Mouse (Mus musculus) embryonic facial prominence, embryonic 12.5 days (tissue): ENCODE data around the gene Wdfy3. TPM values are rescaled to one million over a fixed set of nuclear protein-coding genes. Genes with fewer than 3 reads are reported as not detected.

Source experiments
- ATAC-seq: fragments of 200-750 bp; cut with Nextera tagmentation; 2 replicates; pipeline ENCODE4 v1.8.0; 2017; ENCODE audit not compliant: insufficient number of reproducible peaks, insufficient read depth, low FRiP score, low TSS enrichment
- H3K27ac ChIP-seq: fragments of 300-500 bp; sonication (generic); 2 replicates; pipeline ENCODE4 v1.5.1; 2016; ENCODE audit warnings: mild to moderate bottlenecking
- H3K27me3 ChIP-seq: fragments of 300-500 bp; sonication (generic); 2 replicates; pipeline ENCODE4 v1.6.1; 2016; ENCODE audit warnings: mild to moderate bottlenecking, moderate library complexity
- H3K36me3 ChIP-seq: fragments of 300-500 bp; sonication (generic); 2 replicates; pipeline ENCODE4 v1.6.1; 2016; ENCODE audit warnings: mild to moderate bottlenecking
- H3K4me1 ChIP-seq: fragments of 300-500 bp; sonication (generic); 2 replicates; pipeline ENCODE4 v1.6.1; 2016
- H3K4me2 ChIP-seq: fragments of 300-500 bp; sonication (generic); replicated peaks from 2 replicates; pipeline ENCODE4 v1.6.1; 2016; ENCODE audit warnings: mild to moderate bottlenecking, moderate library complexity
- H3K4me3 ChIP-seq: fragments of 300-500 bp; sonication (generic); 2 replicates; pipeline ENCODE4 v1.5.1; 2016; ENCODE audit warnings: mild to moderate bottlenecking
- H3K9ac ChIP-seq: fragments of 300-500 bp; sonication (generic); 2 replicates; pipeline ENCODE4 v1.6.1; 2016; ENCODE audit warnings: mild to moderate bottlenecking, moderate library complexity
- H3K9me3 ChIP-seq: fragments of 300-500 bp; sonication (generic); 2 replicates; pipeline ENCODE4 v1.6.1; 2016; ENCODE audit warnings: mild to moderate bottlenecking, moderate library complexity
- WGBS: fragments of 180-500 bp; shearing (Covaris S2); methylation state at CpG from one replicate; pipeline ENCODE4 v1.1.7; 2016; 5-methylcytosine and 5-hydroxymethylcytosine counted together
- polyA plus RNA-seq: library from polyadenylated mRNA; unstranded; fragments of >200 nt; fragmentation: Nextera tagmentation; extraction: Ambion mirVana; gene quantifications from 2 replicates; pipeline ENCODE4 v1.2.1, GENCODE M21; 2016

The Wdfy3 gene
- polyA plus RNA-seq, 1 experiment from 2014 or later, result 26.1 TPM

- ATAC-seq, result no peak
- Histone ChIP-seq H3K27me3 (no peaks in the 10 kb centered on the region), H3K27ac (no peak overlapping the region), H3K4me2 (no peak overlapping the region; the same call in 1 of the 2 replicates), H3K9me3 (no peaks in the 10 kb centered on the region), H3K4me1 (peaks cover 19% of the 10 kb centered on the region), H3K4me3 (no peak overlapping the region), H3K36me3 (peaks cover 2% of the 10 kb centered on the region; the same call in 1 of the 2 replicates), H3K9ac (no peak overlapping the region)
- WGBS, result 44% methylated on average over 4 of the region's 4 CpGs
These were observed 2.3 kb upstream of the Wdfy3 start for GRCm38 (mm10) chr5:102072057-102072456.

DNA sequence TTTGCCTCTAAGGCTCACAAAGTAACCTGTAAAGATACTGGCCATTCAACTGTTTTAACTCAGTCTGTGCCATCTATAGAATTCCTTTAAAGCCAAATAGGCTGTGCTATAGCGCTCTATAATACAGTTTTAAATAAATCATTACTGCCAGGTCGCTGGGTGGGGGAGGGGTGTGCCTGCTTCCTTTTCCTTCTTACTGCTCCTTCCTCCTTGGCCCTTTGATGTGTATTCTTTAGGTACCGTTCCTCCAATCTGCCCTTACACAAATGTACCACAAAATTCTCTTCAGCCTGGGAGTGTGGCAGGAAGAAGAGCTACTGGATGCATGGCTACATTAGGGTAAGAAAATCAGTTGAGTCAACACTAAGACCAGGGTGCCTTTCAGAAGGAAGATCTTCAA lies 1.5 kb upstream of the Wdfy3 start:
- Histone ChIP-seq H3K9ac (no peak overlapping the region), H3K36me3 (peaks cover 5% of the 10 kb centered on the region; the same call in 1 of the 2 replicates), H3K9me3 (no peaks in the 10 kb centered on the region), H3K27ac (no peak overlapping the region), H3K4me2 (no peak overlapping the region), H3K4me1 (peaks cover 20% of the 10 kb centered on the region), H3K27me3 (no peaks in the 10 kb centered on the region), H3K4me3 (no peak overlapping the region)
- ATAC-seq, result no peak
- WGBS, result 38% methylated on average over 3 of the region's 3 CpGs

GRCm38 (mm10) chr5:102070788-102071187 lies 1.1 kb upstream of the Wdfy3 start:
- H3K27me3 ChIP-seq, result no peaks in the 10 kb centered on the region
- H3K4me1 ChIP-seq, result peaks cover 20% of the 10 kb centered on the region
- peak overlapping the region; percentile 74 for H3K4me2 ChIP-seq
- H3K36me3 ChIP-seq, result peaks cover 5% of the 10 kb centered on the region; the same call in 1 of the 2 replicates
- H3K9me3 ChIP-seq, result no peaks in the 10 kb centered on the region
- no peak overlapping the region for H3K27ac ChIP-seq
- WGBS, result 16% methylated on average over 4 of the region's 4 CpGs
- ATAC-seq, result no peak
- no peak overlapping the region for H3K9ac ChIP-seq
- H3K4me3 ChIP-seq, result no peak overlapping the region

GRCm38 (mm10) chr5:102070414-102070768 lies 670 bp upstream of the Wdfy3 start:
- Histone ChIP-seq H3K4me1 (peaks cover 20% of the 10 kb centered on the region), H3K36me3 (peaks cover 5% of the 10 kb centered on the region; the same call in 1 of the 2 replicates), H3K9me3 (no peaks in the 10 kb centered on the region), H3K9ac (peak overlapping the region; percentile 97; the same call in 1 of the 2 replicates), H3K27ac (peak overlapping the region; percentile 97), H3K27me3 (no peaks in the 10 kb centered on the region), H3K4me2 (peak overlapping the region; percentile 74), H3K4me3 (peak overlapping the region; percentile 91)
- WGBS, result 8% methylated on average over 6 of the region's 6 CpGs
- no peak for ATAC-seq

DNA sequence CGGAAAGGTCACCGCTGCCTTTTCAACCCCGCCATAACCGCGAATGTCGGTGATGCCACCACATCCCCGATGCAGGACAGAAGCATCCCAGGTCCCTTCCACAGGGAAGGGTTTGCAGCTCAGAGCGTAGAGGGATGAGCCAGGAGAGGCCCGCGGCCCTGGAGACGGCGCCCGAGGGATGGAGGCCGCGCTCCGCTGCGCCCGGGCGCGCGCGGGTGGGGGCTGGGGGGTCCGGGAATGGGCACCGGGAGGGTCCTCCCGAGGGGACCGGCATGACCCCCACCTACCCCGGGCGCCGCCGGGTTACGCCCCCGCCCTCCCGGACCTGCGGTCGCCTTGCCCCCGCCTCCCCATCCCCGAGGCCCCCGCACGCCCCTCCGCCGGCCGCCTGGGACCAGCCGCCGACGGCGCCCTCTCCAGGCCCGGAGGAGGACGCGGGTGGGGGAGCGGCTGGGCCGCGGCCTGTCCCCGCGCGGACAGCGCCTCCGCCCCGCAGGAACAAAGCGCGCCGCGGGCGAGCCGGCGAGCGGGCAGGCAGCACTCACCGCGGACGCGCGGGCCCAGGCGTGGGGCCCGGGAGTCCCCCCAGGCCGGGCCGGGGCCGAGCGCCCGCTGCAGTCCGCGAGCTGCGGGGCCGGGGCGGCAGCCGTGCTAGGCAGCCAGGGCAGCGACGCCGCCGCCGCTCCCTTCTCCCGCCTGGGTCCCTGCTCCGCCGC lies 512 bp downstream of the Wdfy3 start:
- ATAC-seq, result peak; percentile 76
- H3K27ac ChIP-seq, result peak overlapping the region; percentile 97
- H3K27me3 ChIP-seq, result no peaks in the 10 kb centered on the region
- peaks cover 23% of the 10 kb centered on the region for H3K4me1 ChIP-seq
- peak overlapping the region; percentile 97 for H3K9ac ChIP-seq
- H3K4me2 ChIP-seq, result peak overlapping the region; percentile 74
- whole genome bisulfite sequencing, result under 1% methylated on average over 74 of the region's 92 CpGs
- H3K36me3 ChIP-seq, result peaks cover 5% of the 10 kb centered on the region; the same call in 1 of the 2 replicates
- H3K9me3 ChIP-seq, result no peaks in the 10 kb centered on the region
- H3K4me3 ChIP-seq, result peak overlapping the region; percentile 91

DNA sequence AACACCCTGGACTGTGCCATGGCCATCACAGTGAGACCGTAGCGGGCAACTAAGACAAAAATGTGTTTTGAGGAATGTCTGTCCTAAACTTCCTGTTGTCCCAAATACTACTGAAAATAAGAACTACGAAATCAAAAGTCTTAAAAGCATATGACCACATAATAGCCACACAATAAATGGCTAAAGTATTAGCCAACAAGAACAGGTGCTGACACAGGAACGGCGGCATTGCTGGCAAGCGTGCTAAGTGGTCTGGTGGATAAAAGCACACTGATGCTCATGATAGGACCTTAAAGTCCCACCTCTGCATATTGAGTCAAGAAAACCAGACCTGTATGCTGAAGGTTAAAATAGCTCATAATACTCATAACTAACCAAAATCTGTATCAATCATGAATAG lies 3.3 kb downstream of the Wdfy3 start:
- WGBS, result 91% methylated on average over 6 of the region's 6 CpGs

GRCm38 (mm10) chr5:102063013-102063752 lies 6.5 kb downstream of the Wdfy3 start:
- 0 out of 2 replicates have a peak, but pooled peaks have one; percentile 53 for ATAC-seq
- Histone ChIP-seq H3K27ac (0 out of 2 replicates have a peak overlapping the region, but pooled peaks have one; percentile 23), H3K9ac (no peak overlapping the region), H3K9me3 (no peaks in the 10 kb centered on the region), H3K36me3 (peaks cover 5% of the 10 kb centered on the region; the same call in 1 of the 2 replicates), H3K4me3 (no peak overlapping the region), H3K4me1 (peaks cover 34% of the 10 kb centered on the region), H3K4me2 (0 out of 2 replicates have a peak overlapping the region, but pooled peaks have one; percentile 5), H3K27me3 (no peaks in the 10 kb centered on the region)
- 51% methylated on average over 18 of the region's 18 CpGs for WGBS

More for the DNA sequence above, 3.3 kb downstream of the Wdfy3 start:
- Histone ChIP-seq H3K4me1 (peaks cover 43% of the 10 kb centered on the region), H3K36me3 (peaks cover 5% of the 10 kb centered on the region; the same call in 1 of the 2 replicates), H3K27me3 (no peaks in the 10 kb centered on the region), H3K27ac (no peak overlapping the region), H3K4me3 (no peak overlapping the region), H3K9me3 (no peaks in the 10 kb centered on the region), H3K4me2 (no peak overlapping the region), H3K9ac (no peak overlapping the region)
- no peak for ATAC-seq

GRCm38 (mm10) chr5:102061816-102062215 lies 7.9 kb downstream of the Wdfy3 start:
- 59% methylated on average over 5 of the region's 5 CpGs for WGBS
- no peak overlapping the region for H3K4me3 ChIP-seq
- H3K27ac ChIP-seq, result no peak overlapping the region
- H3K36me3 ChIP-seq, result peaks cover under 1% of the 10 kb centered on the region; the same call in 1 of the 2 replicates
- H3K4me2 ChIP-seq, result no peak overlapping the region
- peaks cover 27% of the 10 kb centered on the region for H3K4me1 ChIP-seq
- no peak overlapping the region for H3K9ac ChIP-seq
- H3K9me3 ChIP-seq, result no peaks in the 10 kb centered on the region
- ATAC-seq, result no peak
- no peaks in the 10 kb centered on the region for H3K27me3 ChIP-seq

DNA sequence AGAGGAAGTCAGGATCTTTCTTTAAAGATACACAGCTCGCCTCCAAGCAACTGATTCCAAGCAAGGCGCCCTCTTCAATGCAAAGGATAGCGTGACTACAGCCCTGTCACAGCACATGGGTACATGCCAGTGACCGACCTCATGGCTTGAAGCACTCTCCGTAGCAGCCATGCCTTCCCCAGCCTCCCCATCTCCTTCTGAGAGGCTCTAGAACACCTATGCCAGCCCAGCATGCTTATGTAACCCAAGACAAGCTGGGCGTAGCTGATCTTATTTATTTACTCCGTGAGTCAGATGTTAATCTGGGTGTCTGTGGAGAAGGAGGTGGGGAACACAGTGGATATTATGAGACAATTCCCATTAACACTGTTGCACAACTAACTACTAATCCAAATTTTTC lies 13.8 kb downstream of the Wdfy3 start:
- Histone ChIP-seq H3K9me3 (no peaks in the 10 kb centered on the region), H3K9ac (no peak overlapping the region), H3K4me1 (peaks cover 20% of the 10 kb centered on the region), H3K27me3 (no peaks in the 10 kb centered on the region), H3K4me2 (no peak overlapping the region), H3K36me3 (peaks cover 5% of the 10 kb centered on the region), H3K27ac (no peak overlapping the region), H3K4me3 (no peak overlapping the region)
- WGBS, result 56% methylated on average over 7 of the region's 7 CpGs
- ATAC-seq, result no peak

DNA sequence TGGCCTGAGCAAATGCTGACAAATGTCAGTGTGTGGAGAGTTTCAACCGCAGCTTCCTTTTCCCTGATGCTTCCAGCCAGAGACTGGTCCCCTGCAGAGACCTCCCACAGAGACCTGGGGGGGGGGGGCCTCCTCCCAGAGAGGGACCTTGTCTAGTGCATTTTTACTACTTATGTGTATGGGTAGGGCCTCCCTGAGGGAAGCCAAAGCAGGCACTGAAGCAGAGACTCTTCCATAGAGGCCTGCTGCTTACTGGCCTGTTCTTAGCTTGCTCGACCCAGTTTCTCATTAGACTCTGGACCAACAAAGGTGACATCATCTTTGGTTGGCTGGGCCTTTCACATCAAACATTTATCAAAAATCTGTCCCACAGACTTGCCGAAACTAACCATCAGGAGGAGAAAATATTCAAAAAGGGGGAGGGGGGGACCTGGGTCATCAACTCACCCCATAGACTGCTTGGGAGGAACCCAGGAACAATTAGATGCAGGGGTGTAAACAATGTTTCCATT lies 14.5 kb downstream of the Wdfy3 start:
- Histone ChIP-seq H3K27ac (no peak overlapping the region), H3K4me1 (peaks cover 20% of the 10 kb centered on the region), H3K36me3 (peaks cover 5% of the 10 kb centered on the region), H3K9ac (no peak overlapping the region), H3K4me3 (no peak overlapping the region), H3K4me2 (no peak overlapping the region), H3K9me3 (no peaks in the 10 kb centered on the region), H3K27me3 (no peaks in the 10 kb centered on the region)
- WGBS, result 52% methylated on average over 3 of the region's 3 CpGs
- ATAC-seq, result no peak

DNA sequence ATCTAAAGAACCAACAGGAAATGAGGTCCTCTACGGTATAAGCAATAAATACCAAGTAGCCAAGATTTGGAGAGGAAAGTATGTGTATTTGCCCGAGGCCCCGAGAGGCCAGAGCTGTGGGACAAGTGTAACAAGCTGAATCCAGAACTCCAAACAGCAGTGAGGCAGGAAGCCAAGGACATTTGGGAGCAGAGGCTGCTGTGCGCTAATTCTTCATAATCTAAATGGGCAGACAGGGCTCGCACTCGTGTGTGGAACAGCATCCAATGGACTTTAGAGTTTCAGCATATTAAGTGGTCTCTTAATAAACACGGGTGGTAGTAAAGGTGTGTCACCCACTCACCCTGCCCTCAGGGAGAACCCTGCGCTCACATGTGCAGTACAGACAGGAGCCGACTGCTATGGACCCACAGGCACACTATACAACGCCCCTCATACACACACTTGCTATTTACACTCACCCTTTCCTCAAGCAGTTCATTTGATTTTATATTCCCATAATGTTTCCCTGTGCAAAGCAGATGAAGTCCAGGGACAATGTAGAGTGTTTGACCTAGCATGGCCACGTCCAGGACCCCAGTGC lies 15.1 kb downstream of the Wdfy3 start:
- H3K4me3 ChIP-seq, result no peak overlapping the region
- no peak overlapping the region for H3K9ac ChIP-seq
- H3K9me3 ChIP-seq, result no peaks in the 10 kb centered on the region
- 0 out of 2 replicates have a peak, but pooled peaks have one; percentile 35 for ATAC-seq
- peaks cover 5% of the 10 kb centered on the region for H3K36me3 ChIP-seq
- no peak overlapping the region for H3K4me2 ChIP-seq
- no peak overlapping the region for H3K27ac ChIP-seq
- no peaks in the 10 kb centered on the region for H3K27me3 ChIP-seq
- H3K4me1 ChIP-seq, result peaks cover 20% of the 10 kb centered on the region
- WGBS, result 73% methylated on average over 11 of the region's 11 CpGs
